Mouse (Mus musculus): ENCODE measurements at regions not wholly inside any gene's neighbourhood (a gene's known extent, or its start where the extent isn't known, plus 50 kb on each side); places are given as distances from the start of the nearest gene placed in this dataset.

GRCm38 (mm10) chr1:34738386-34739067, 104.3 kb downstream of the Fam168b start:
- peak; percentile 76 for ATAC-seq (replicated peaks; ENCODE audit: poor library complexity)

GRCm38 (mm10) chr1:34739621-34740020, 103.2 kb downstream of the Fam168b start:
- no peak for ATAC-seq (replicated peaks; ENCODE audit: poor library complexity)

- ATAC-seq (replicated peaks; ENCODE audit: poor library complexity), result no peak
Measured at GRCm38 (mm10) chr1:34740891-34741290, 102.0 kb downstream of the Fam168b start.

GRCm38 (mm10) chr1:34742234-34742633, 100.6 kb downstream of the Fam168b start:
- no peak for ATAC-seq (replicated peaks; ENCODE audit: poor library complexity)

DNA sequence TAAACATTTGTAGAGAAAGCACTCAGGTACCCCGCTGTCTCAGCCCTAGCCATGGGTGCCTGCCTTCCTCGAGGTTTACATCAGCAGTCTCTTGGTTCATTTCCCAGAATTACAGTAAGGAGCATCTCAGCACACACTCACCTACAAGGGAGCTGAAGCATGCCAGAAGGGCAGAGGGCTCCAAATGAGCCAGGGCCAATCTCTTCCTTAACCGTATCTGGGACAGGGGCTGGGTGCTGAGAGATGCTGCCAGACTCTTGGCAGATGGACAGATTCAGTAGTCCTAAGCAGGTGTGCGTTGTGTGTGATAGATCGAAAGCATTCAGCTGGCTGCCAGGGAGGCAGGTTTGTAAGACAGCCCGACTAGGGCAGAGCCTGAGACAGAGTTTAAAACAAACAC, 97.0 kb downstream of the Fam168b start:
- ATAC-seq (replicated peaks; ENCODE audit: poor library complexity), result no peak

DNA sequence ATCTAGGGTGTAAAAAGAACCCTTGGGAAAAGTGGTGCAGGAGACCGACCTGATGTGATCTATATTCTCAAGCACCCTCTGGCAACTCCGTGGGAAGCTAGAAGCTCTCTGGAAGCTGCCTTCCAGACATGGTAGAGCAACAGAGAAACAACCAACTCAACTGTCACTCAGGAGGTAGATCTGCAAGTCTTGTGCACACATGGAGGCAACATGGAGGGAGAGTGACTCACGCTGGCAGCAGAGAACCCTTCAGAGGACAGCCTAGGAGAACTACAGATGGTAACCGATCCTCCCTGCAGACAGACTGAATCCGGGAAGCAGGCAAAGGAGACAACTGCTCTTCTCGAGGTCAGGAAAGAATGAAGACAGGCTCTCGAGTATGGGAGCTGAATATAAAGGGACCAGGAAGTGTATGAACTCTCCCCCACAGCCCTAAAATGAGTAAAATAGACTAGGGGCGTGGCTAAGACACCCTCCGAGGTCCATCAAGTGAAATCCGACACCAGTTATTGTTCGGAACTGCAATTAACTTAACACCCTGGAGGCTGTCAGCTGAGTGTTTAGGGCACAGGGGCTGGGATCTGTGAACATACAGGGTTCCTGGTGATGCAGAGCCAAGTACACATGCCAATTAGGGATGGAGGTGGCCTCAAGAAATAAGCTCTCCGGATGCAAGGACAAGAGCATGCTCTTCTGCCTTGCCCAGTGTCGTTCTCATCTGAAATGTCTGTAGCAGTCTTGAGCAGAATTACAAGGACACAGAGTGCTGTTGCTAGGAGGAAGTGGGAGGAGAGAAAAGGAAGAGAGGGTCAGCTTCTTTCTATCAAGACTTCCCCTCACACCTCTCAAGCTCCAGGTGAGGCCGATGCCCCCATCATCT, 93.5 kb downstream of the Fam168b start:
- ATAC-seq (replicated peaks; ENCODE audit: poor library complexity), result 0 out of 2 replicates have a peak, but pooled peaks have one; percentile 29

DNA sequence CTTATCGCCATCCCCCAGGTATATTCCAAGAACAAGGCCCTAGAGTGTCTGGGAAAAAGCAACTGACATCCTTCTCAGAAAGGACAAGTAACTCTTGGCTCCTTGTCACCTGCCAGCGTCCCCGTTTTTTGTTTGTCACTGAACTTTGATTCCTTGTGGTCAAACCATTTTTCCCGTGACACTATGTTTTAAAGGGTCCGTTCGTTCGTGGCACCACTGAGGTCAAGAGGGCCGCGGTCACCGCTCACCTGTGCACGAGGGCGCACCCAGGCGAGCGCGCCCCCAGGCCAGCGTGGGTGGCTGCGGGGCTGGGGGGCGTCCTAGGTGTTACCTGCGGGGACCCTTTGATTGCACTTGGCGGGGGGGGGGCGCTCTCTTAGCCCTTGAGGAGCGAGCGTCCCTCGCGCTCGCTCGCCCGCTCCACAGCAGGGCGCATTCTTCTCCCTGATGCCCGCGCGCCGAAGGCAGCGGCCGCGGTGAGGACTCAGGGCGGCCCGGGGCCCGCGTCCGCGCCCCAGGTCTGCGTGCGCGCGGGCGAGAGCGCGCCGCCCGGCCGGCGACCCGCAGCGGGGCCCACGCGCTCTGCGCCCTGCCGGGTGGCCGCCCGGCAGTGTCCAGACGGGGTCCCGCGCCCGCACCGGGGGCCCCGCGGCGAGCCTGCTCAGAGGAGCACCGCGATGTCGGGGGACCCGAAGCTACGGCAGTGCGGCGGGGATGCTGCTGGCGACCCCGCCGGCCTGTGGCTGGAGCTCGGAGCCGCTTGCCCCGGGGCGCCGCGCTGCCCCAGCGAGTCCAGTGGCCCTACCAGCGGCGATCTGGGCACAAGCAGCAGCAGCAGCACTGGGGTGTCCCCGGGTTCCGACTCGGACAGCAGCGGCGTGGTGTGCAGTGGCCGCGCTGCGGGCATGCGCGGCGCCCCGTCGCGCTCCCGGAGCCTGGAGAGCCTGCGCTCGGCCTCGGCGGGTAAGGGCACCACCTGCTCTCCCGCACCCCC, 92.5 kb downstream of the Fam168b start:
- no peak for ATAC-seq (replicated peaks; ENCODE audit: poor library complexity)

GRCm38 (mm10) chr1:34751128-34751527, 91.7 kb downstream of the Fam168b start:
- ATAC-seq (replicated peaks; ENCODE audit: poor library complexity), result no peak

DNA sequence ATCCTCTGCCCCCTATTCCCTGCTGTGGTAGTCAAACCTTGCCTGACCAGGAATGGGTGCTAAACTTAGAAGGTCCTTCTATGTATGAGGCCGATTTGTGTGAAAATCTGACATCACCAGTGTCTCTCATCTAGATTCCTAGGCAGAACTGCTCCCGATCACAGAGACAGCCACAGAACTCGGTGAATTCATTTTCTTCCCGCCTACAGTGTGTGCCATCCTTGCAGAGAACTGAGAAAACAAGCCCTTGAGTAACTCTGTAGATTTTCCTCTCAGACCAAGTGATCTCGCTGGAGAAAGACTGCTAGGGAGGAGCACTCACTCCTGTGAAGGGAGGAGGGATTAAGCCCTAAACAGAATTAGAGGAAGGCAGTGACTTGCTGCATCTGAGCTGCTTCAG, 89.3 kb downstream of the Fam168b start:
- ATAC-seq (replicated peaks; ENCODE audit: poor library complexity), result no peak

DNA sequence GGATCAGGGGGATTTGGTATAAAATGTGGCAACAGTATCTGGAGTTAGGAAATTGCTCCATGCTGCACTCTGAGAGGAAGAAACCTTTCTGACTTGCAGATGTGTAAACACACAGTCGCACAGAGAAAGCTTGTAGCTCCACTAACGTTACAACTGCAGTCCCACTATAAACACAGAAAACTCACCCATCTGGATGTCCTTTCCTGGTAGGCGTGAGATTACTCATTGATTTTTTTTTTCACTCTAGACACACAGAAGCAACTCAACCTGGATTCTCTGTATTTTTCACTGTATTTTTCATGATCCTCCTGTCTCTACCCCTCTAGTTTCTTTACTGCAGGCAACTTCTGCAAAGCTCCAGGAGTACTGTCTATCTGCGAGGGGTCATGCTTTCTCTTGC, 82.3 kb downstream of the Fam168b start:
- no peak for ATAC-seq (replicated peaks; ENCODE audit: poor library complexity)

- ATAC-seq (replicated peaks; ENCODE audit: poor library complexity), result no peak
Measured at GRCm38 (mm10) chr1:34761436-34761835, 81.4 kb downstream of the Fam168b start.

GRCm38 (mm10) chr1:34761870-34762269, 81.0 kb downstream of the Fam168b start:
- no peak for ATAC-seq (replicated peaks; ENCODE audit: poor library complexity)

Data from megakaryocyte progenitor cell, adult 5-6 weeks (primary cell).